Mouse (Mus musculus): Measurements from ENCODE around the gene Etfdh. TPM values are rescaled to one million over a fixed set of nuclear protein-coding genes. Genes with fewer than 3 reads are reported as not detected.

Gene Etfdh
- polyA plus RNA-seq, 1 experiment from 2014 or later: 47.0 TPM

Other genes starting within 250 kb of the Etfdh start
- gene Fnip2, start 61.7 kb downstream of the Etfdh start, polyA plus RNA-seq (2018): 87.1 to 150 TPM (median 126 TPM) in 3 replicates
- 25.8 to 37.9 TPM (median 37.4 TPM) in 3 replicates for gene Ppid, start 38.2 kb downstream of the Etfdh start, polyA plus RNA-seq (2018)
- gene 4930579G24Rik, start 421 bp downstream of the Etfdh start, polyA plus RNA-seq (2018): 1.6 to 5.4 TPM (median 1.9 TPM) in 3 replicates
- not detected in 3 replicates for gene Rxfp1, start 108.4 kb upstream of the Etfdh start, polyA plus RNA-seq (2018)
- gene Tmem144, start 223.3 kb upstream of the Etfdh start, polyA plus RNA-seq (2018): 9.9 to 16.8 TPM (median 15.2 TPM) in 3 replicates

Measured in macrophage (primary cell).